Mouse (Mus musculus) neural tube, embryonic 12.5 days (tissue): Measurements from ENCODE around the gene Gm20765. TPM values are rescaled to one million over a fixed set of nuclear protein-coding genes. Genes with fewer than 3 reads are reported as not detected.
"Not testable (repeated sequence)": the region's sequence is repeated elsewhere in the genome, so short reads cannot be mapped to it uniquely, and the experiment has no call there.

Experiments
- ATAC-seq: fragments of 200-750 bp; cut with Nextera tagmentation; 2 replicates; pipeline ENCODE4 v1.8.0; 2017; ENCODE audit warnings: low read depth, mild to moderate bottlenecking, moderate TSS enrichment, moderate library complexity; ENCODE audit not compliant: low FRiP score
- H3K27ac ChIP-seq: fragments of 300-500 bp; sonication (generic); 2 replicates; pipeline ENCODE4 v1.5.1; 2016
- H3K27me3 ChIP-seq: fragments of 300-500 bp; sonication (generic); replicated peaks from 2 replicates; pipeline ENCODE4 v1.6.1; 2016; ENCODE audit warnings: mild to moderate bottlenecking
- H3K36me3 ChIP-seq: fragments of 300-500 bp; sonication (generic); 2 replicates; pipeline ENCODE4 v1.6.1; 2016; ENCODE audit warnings: mild to moderate bottlenecking
- H3K4me1 ChIP-seq: fragments of 300-500 bp; sonication (generic); 2 replicates; pipeline ENCODE4 v1.6.1; 2016
- H3K4me2 ChIP-seq: fragments of 300-500 bp; sonication (generic); replicated peaks from 2 replicates; pipeline ENCODE4 v1.6.1; 2016; ENCODE audit warnings: mild to moderate bottlenecking
- H3K4me3 ChIP-seq: fragments of 300-500 bp; sonication (generic); 2 replicates; pipeline ENCODE4 v1.5.1; 2016
- H3K9ac ChIP-seq: fragments of 300-500 bp; sonication (generic); 2 replicates; pipeline ENCODE4 v1.6.1; 2016; ENCODE audit warnings: mild to moderate bottlenecking
- H3K9me3 ChIP-seq: fragments of 300-500 bp; sonication (generic); 2 replicates; pipeline ENCODE4 v1.6.1; 2016; ENCODE audit warnings: mild to moderate bottlenecking
- WGBS: fragments of 180-500 bp; shearing (Covaris S2); methylation state at CpG from one replicate; pipeline ENCODE4 v1.1.7; 2016; 5-methylcytosine and 5-hydroxymethylcytosine counted together
- polyA plus RNA-seq: library from polyadenylated mRNA; unstranded; fragments of >200 nt; fragmentation: Nextera tagmentation; extraction: Ambion mirVana; gene quantifications from 2 replicates; pipeline ENCODE4 v1.2.1, GENCODE M21; 2016

The Gm20765 gene
- not detected in 2 replicates for polyA plus RNA-seq

- not testable (repeated sequence) for ATAC-seq, H3K36me3 ChIP-seq, H3K9me3 ChIP-seq, H3K4me1 ChIP-seq, H3K27ac ChIP-seq, H3K4me3 ChIP-seq, H3K9ac ChIP-seq, H3K4me2 ChIP-seq, H3K27me3 ChIP-seq
- WGBS: no CpG with 5 or more reads among the region's 3 CpGs
Observed at GRCm38 (mm10) chr10:104185233-104185632, at the start of gene Gm20765. Gene Gm20765 (plus strand): TSS chr10:104185533.

- H3K9ac ChIP-seq, H3K4me1 ChIP-seq, H3K4me3 ChIP-seq, ATAC-seq, H3K27me3 ChIP-seq, H3K27ac ChIP-seq, H3K36me3 ChIP-seq, H3K4me2 ChIP-seq, H3K9me3 ChIP-seq: not testable (repeated sequence)
- no CpG with 5 or more reads among the region's 3 CpGs for WGBS
Observed at GRCm38 (mm10) chr10:104142687-104143086, 42.6 kb upstream of the Gm20765 start, which contains the start of gene Gm21293. Gene Gm21293 (plus strand): TSS chr10:104142987.

- H3K36me3 ChIP-seq, H3K4me1 ChIP-seq, ATAC-seq, H3K27ac ChIP-seq, H3K9me3 ChIP-seq, H3K4me3 ChIP-seq, H3K4me2 ChIP-seq, H3K27me3 ChIP-seq, H3K9ac ChIP-seq: not testable (repeated sequence)
- no CpG with 5 or more reads among the region's 3 CpGs for WGBS
Observed at GRCm38 (mm10) chr10:104151197-104151596, 34.1 kb upstream of the Gm20765 start, which contains the start of gene Gm6763. Gene Gm6763 (plus strand): TSS chr10:104151497.

- not testable (repeated sequence) for H3K4me1 ChIP-seq, H3K36me3 ChIP-seq, H3K27ac ChIP-seq, ATAC-seq, H3K4me2 ChIP-seq, H3K4me3 ChIP-seq, H3K9ac ChIP-seq, H3K27me3 ChIP-seq, H3K9me3 ChIP-seq
- no CpG with 5 or more reads among the region's 3 CpGs for whole genome bisulfite sequencing
Observed at GRCm38 (mm10) chr10:104159706-104160105, 25.6 kb upstream of the Gm20765 start, which contains the start of gene Gm8764. Gene Gm8764 (plus strand): TSS chr10:104160006.

GRCm38 (mm10) chr10:104168215-104168614, 17.1 kb upstream of the Gm20765 start, which contains the start of gene Gm21304:
Gene Gm21304 (plus strand): TSS chr10:104168515.
- H3K9ac ChIP-seq, H3K4me2 ChIP-seq, ATAC-seq, H3K27me3 ChIP-seq, H3K4me1 ChIP-seq, H3K9me3 ChIP-seq, H3K4me3 ChIP-seq, H3K27ac ChIP-seq, H3K36me3 ChIP-seq: not testable (repeated sequence)
- WGBS: no CpG with 5 or more reads among the region's 3 CpGs

- not testable (repeated sequence) for H3K4me1 ChIP-seq, H3K9me3 ChIP-seq, ATAC-seq, H3K27me3 ChIP-seq, H3K4me2 ChIP-seq, H3K36me3 ChIP-seq, H3K27ac ChIP-seq, H3K4me3 ChIP-seq, H3K9ac ChIP-seq
- WGBS: no CpG with 5 or more reads among the region's 3 CpGs
Observed at GRCm38 (mm10) chr10:104176724-104177123, 8.6 kb upstream of the Gm20765 start, which contains the start of gene Gm21312. Gene Gm21312 (plus strand): TSS chr10:104177024.

- H3K4me3 ChIP-seq, H3K9me3 ChIP-seq, H3K9ac ChIP-seq, H3K36me3 ChIP-seq, H3K4me1 ChIP-seq, H3K27me3 ChIP-seq, H3K27ac ChIP-seq, ATAC-seq, H3K4me2 ChIP-seq: not testable (repeated sequence)
- no CpG with 5 or more reads among the region's 3 CpGs for WGBS
Observed at GRCm38 (mm10) chr10:104193742-104194141, 8.4 kb downstream of the Gm20765 start, which contains the start of gene Gm4340. Gene Gm4340 (plus strand): TSS chr10:104194042.

- Histone ChIP-seq H3K4me2 (no peak overlapping the region), H3K36me3 (no peaks in the 10 kb centered on the region), H3K9me3 (no peaks in the 10 kb centered on the region), H3K4me1 (no peaks in the 10 kb centered on the region), H3K9ac (no peak overlapping the region), H3K27ac (no peak overlapping the region), H3K27me3 (no peaks in the 10 kb centered on the region), H3K4me3 (no peak overlapping the region)
- ATAC-seq: no peak
- 89% methylated on average over 1 of the region's 1 CpGs for WGBS
Observed at GRCm38 (mm10) chr10:104209655-104210054, 24.3 kb downstream of the Gm20765 start.

- Histone ChIP-seq H3K4me1 (no peaks in the 10 kb centered on the region), H3K27ac (no peak overlapping the region), H3K36me3 (no peaks in the 10 kb centered on the region), H3K4me2 (no peak overlapping the region), H3K4me3 (no peak overlapping the region), H3K9me3 (no peaks in the 10 kb centered on the region), H3K9ac (no peak overlapping the region), H3K27me3 (no peaks in the 10 kb centered on the region)
- ATAC-seq: no peak
- WGBS: 81% methylated on average over 3 of the region's 3 CpGs
Observed at GRCm38 (mm10) chr10:104210268-104210990, 25.1 kb downstream of the Gm20765 start.

- no peaks in the 10 kb centered on the region for H3K36me3 ChIP-seq
- WGBS: 91% methylated on average over 5 of the region's 5 CpGs
- H3K4me3 ChIP-seq: no peak overlapping the region
- H3K9ac ChIP-seq: no peak overlapping the region
- no peak overlapping the region for H3K27ac ChIP-seq
- H3K9me3 ChIP-seq: no peaks in the 10 kb centered on the region
- no peaks in the 10 kb centered on the region for H3K27me3 ChIP-seq
- H3K4me1 ChIP-seq: no peaks in the 10 kb centered on the region
- no peak overlapping the region for H3K4me2 ChIP-seq
- 0 out of 2 replicates have a peak, but pooled peaks have one; percentile 21 for ATAC-seq
Observed at GRCm38 (mm10) chr10:104214527-104214926, 29.2 kb downstream of the Gm20765 start.

GRCm38 (mm10) chr10:104220303-104221021, 35.1 kb downstream of the Gm20765 start:
- Histone ChIP-seq H3K27ac (no peak overlapping the region), H3K4me2 (no peak overlapping the region), H3K27me3 (no peaks in the 10 kb centered on the region), H3K36me3 (no peaks in the 10 kb centered on the region), H3K9me3 (no peaks in the 10 kb centered on the region), H3K4me3 (no peak overlapping the region), H3K4me1 (no peaks in the 10 kb centered on the region), H3K9ac (no peak overlapping the region)
- ATAC-seq: no peak
- 85% methylated on average over 6 of the region's 6 CpGs for WGBS
